Mouse (Mus musculus): ENCODE data around the gene Dop1b. TPM values are rescaled to one million over a fixed set of nuclear protein-coding genes. Genes with fewer than 3 reads are reported as not detected.
A peak's percentile ranks its signal among the peaks of the same experiment; 100 is the strongest.

Dop1b gene
- polyA plus RNA-seq, 1 experiment from 2014 or later, result 27.8 TPM

DNA sequence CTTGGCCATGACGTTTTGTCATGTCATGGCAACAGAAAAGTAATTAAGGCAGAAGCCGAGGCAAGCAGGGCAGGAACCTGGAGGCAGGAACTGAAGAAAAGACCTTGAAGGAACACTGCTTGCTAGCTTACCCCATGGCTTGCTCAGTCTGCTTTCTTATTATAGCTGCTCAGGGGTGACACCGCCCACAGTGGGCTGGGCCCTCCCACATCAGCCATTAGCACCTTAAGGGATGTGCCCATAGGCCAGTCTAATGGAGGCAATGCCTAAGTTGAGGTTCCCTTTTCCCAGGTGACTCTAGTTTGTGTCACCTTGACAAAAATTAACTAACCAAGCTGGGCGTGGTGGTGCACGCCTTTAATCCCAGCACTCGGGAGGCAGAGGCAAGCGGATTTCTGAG is 4.6 kb upstream of the Dop1b start:
- Histone ChIP-seq H3K9me3 (replicated peaks; ENCODE audit: control insufficient read depth, low read length) (no peaks in the 10 kb centered on the region), H3K36me3 (ENCODE audit: control insufficient read depth, insufficient read depth, low read length) (no peaks in the 10 kb centered on the region), H3K27ac (ENCODE audit: low read length) (no peak overlapping the region), H3K4me3 (replicated peaks; ENCODE audit: low read length) (no peak overlapping the region), H3K4me1 (ENCODE audit: control insufficient read depth, insufficient read depth, low read length) (no peaks in the 10 kb centered on the region), H3K9ac (ENCODE audit: low read length) (no peak overlapping the region), H3K27me3 (ENCODE audit: control insufficient read depth, insufficient read depth, low read length) (no peaks in the 10 kb centered on the region), H3K4me2 (ENCODE audit: low read depth, low read length) (no peak overlapping the region)
- 85% methylated on average over 7 of the region's 7 CpGs for WGBS
- ATAC-seq (ENCODE audit: insufficient read depth, low FRiP score), result no peak

DNA sequence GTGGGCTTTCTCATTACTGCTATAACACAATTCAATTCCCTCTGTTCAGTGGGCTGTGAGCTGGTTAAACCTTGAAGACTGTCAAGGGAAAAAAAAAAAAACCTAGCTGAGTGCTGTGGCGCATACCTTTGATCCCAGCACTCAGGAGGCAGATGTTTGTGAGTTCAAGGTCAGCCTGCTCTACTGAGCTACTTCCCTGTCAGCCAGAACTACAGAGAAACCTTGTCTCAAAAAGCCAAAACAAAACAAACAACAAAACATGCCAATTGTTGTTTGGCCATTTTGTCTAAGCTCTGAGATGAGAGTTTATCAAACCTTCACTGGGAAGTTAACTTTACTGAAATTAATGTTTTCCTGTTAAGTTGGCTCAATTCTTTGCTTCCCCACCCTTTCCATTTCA is 2.5 kb upstream of the Dop1b start:
- Histone ChIP-seq H3K4me3 (replicated peaks; ENCODE audit: low read length) (no peak overlapping the region), H3K9me3 (replicated peaks; ENCODE audit: control insufficient read depth, low read length) (no peaks in the 10 kb centered on the region), H3K9ac (ENCODE audit: low read length) (no peak overlapping the region), H3K4me2 (ENCODE audit: low read depth, low read length) (no peak overlapping the region), H3K4me1 (ENCODE audit: control insufficient read depth, insufficient read depth, low read length) (peaks cover 4% of the 10 kb centered on the region; the same call in 1 of the 2 replicates), H3K36me3 (ENCODE audit: control insufficient read depth, insufficient read depth, low read length) (no peaks in the 10 kb centered on the region), H3K27me3 (ENCODE audit: control insufficient read depth, insufficient read depth, low read length) (no peaks in the 10 kb centered on the region; the same call in 1 of the 2 replicates), H3K27ac (ENCODE audit: low read length) (no peak overlapping the region)
- WGBS, result 87% methylated on average over 1 of the region's 1 CpGs
- ATAC-seq (ENCODE audit: insufficient read depth, low FRiP score), result no peak

DNA sequence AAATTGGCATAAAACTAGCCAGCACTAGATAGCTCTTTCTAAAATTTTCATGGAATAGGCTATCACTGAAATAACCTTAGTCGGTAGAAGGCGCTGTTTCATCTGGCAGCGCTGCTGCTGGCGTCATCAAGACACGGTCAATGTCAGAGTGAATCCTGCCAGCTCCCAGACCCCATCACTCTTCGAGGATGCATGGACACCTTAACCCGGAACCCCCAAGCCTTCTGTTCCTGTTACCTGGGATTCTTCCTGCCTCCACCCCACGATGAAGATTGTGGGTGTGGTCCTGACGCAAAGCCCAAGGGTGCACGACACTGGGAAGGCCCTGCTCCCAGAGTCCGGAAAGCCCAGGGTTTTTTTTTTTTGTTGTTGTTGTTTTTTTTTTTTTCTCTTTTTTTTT is 780 bp upstream of the Dop1b start:
- H3K9ac ChIP-seq (ENCODE audit: low read length), result no peak overlapping the region

DNA sequence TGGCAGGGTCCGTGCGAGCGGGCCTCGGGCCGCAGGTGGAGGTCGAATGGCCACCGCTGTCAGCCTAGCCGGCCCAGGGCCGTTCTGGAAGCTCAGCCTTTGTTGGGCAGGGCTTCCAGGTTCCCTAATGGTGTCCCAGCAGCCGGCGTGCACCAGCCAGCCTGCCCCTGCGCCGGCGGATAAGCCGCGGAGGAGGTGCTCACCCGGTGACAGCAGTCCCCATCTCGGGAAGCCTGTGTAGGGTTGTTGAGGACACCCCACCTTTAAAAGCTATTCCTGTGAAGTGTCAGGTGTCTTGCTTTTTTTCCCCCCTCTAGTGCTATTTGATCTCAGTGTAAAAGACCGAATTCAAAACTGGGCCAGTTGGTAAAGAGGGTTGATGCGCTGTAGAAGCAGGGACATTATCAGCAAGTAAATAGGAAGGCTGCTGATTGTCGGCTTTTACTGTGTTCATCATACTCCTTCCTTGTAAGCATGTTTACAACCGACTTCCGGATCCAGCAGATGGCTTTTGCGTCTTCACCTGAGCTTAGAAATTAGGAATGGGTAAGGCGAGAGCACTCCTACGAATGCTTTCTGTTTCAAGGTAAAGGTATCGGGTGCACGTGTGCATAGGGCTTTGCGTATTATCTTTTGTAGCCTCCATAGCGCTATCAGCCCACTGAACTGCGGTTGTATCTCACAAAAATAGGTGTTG is 633 bp downstream of the Dop1b start:
- ATAC-seq (ENCODE audit: insufficient read depth, low FRiP score), result no peak; the same call in 1 of the 2 replicates
- WGBS, result 7% methylated on average over 31 of the region's 31 CpGs

More for the DNA sequence above, 780 bp upstream of the Dop1b start:
- under 1% methylated on average over 11 of the region's 11 CpGs for WGBS
- peaks cover 10% of the 10 kb centered on the region; the same call in 1 of the 2 replicates for H3K4me1 ChIP-seq (ENCODE audit: control insufficient read depth, insufficient read depth, low read length)
- H3K27ac ChIP-seq (ENCODE audit: low read length), result peak overlapping the region; percentile 55; the same call in 1 of the 2 replicates
- no peaks in the 10 kb centered on the region for H3K9me3 ChIP-seq (replicated peaks; ENCODE audit: control insufficient read depth, low read length)
- peak; percentile 19 for ATAC-seq (ENCODE audit: insufficient read depth, low FRiP score)
- no peaks in the 10 kb centered on the region; the same call in 1 of the 2 replicates for H3K27me3 ChIP-seq (ENCODE audit: control insufficient read depth, insufficient read depth, low read length)
- H3K36me3 ChIP-seq (ENCODE audit: control insufficient read depth, insufficient read depth, low read length), result no peaks in the 10 kb centered on the region
- peak overlapping the region; percentile 84 for H3K4me3 ChIP-seq (replicated peaks; ENCODE audit: low read length)
- H3K4me2 ChIP-seq (ENCODE audit: low read depth, low read length), result peak overlapping the region; percentile 62

DNA sequence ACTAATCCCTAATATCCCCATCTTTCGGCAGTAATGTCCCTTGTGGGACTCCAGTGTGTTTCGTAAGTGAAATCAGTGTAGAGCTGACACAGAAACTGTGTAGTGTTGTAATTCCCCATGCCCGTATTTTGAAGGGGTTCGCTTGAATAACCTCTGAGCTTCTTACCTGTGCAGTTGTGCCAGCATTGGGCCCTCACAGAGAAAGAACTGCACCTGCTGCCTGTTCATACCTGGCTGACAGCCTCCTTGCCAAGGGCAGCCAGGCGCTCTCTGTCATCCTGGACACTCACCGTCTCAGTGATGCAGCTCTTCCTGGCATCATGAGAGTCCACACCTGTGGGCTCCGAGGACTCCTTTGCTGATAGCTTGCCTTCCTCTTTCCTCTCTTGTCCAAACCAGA is 1.3 kb downstream of the Dop1b start:
- ATAC-seq (ENCODE audit: insufficient read depth, low FRiP score), result no peak
- no peaks in the 10 kb centered on the region for H3K9me3 ChIP-seq (replicated peaks; ENCODE audit: control insufficient read depth, low read length)
- WGBS, result 72% methylated on average over 7 of the region's 7 CpGs
- peaks cover 15% of the 10 kb centered on the region for H3K4me1 ChIP-seq (ENCODE audit: control insufficient read depth, insufficient read depth, low read length)
- H3K9ac ChIP-seq (ENCODE audit: low read length), result peak overlapping the region; percentile 84
- H3K27ac ChIP-seq (ENCODE audit: low read length), result no peak overlapping the region
- H3K36me3 ChIP-seq (ENCODE audit: control insufficient read depth, insufficient read depth, low read length), result no peaks in the 10 kb centered on the region
- no peaks in the 10 kb centered on the region; the same call in 1 of the 2 replicates for H3K27me3 ChIP-seq (ENCODE audit: control insufficient read depth, insufficient read depth, low read length)
- peak overlapping the region; percentile 89 for H3K4me2 ChIP-seq (ENCODE audit: low read depth, low read length)
- peak overlapping the region; percentile 84 for H3K4me3 ChIP-seq (replicated peaks; ENCODE audit: low read length)

More for the DNA sequence above, 633 bp downstream of the Dop1b start:
- H3K9me3 ChIP-seq (replicated peaks; ENCODE audit: control insufficient read depth, low read length), result no peaks in the 10 kb centered on the region
- no peaks in the 10 kb centered on the region for H3K36me3 ChIP-seq (ENCODE audit: control insufficient read depth, insufficient read depth, low read length)
- peak overlapping the region; percentile 89 for H3K4me2 ChIP-seq (ENCODE audit: low read depth, low read length)
- H3K4me3 ChIP-seq (replicated peaks; ENCODE audit: low read length), result peak overlapping the region; percentile 84
- H3K27me3 ChIP-seq (ENCODE audit: control insufficient read depth, insufficient read depth, low read length), result no peaks in the 10 kb centered on the region; the same call in 1 of the 2 replicates
- peak overlapping the region; percentile 29 for H3K27ac ChIP-seq (ENCODE audit: low read length)
- peaks cover 15% of the 10 kb centered on the region for H3K4me1 ChIP-seq (ENCODE audit: control insufficient read depth, insufficient read depth, low read length)
- H3K9ac ChIP-seq (ENCODE audit: low read length), result peak overlapping the region; percentile 84

DNA sequence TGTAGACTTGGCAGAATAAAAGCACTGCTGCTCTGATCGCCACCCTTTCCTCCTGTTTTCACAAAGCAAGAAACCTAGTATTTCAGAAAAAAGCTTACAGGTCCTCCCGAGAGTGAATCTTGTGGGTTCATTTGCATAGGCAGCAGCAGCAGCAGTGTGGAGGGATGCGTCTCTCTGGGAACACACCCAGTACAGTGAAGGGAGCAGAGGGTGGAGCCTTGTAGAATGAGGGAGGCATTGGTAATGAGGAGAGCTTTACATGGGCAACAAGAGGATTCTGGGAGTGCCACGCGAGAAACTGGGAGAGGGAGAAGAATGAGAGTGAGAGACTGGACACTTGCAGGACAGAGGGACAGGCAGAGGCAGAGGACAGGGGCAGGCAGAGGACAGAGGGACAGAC is 2.7 kb downstream of the Dop1b start:
- no peak overlapping the region for H3K27ac ChIP-seq (ENCODE audit: low read length)
- H3K4me2 ChIP-seq (ENCODE audit: low read depth, low read length), result peak overlapping the region; percentile 6; the same call in 1 of the 2 replicates
- 34% methylated on average over 5 of the region's 5 CpGs for WGBS
- ATAC-seq (ENCODE audit: insufficient read depth, low FRiP score), result no peak
- H3K9me3 ChIP-seq (replicated peaks; ENCODE audit: control insufficient read depth, low read length), result no peaks in the 10 kb centered on the region
- H3K9ac ChIP-seq (ENCODE audit: low read length), result no peak overlapping the region
- no peak overlapping the region for H3K4me3 ChIP-seq (replicated peaks; ENCODE audit: low read length)
- H3K36me3 ChIP-seq (ENCODE audit: control insufficient read depth, insufficient read depth, low read length), result no peaks in the 10 kb centered on the region
- no peaks in the 10 kb centered on the region; the same call in 1 of the 2 replicates for H3K27me3 ChIP-seq (ENCODE audit: control insufficient read depth, insufficient read depth, low read length)
- H3K4me1 ChIP-seq (ENCODE audit: control insufficient read depth, insufficient read depth, low read length), result peaks cover 15% of the 10 kb centered on the region

DNA sequence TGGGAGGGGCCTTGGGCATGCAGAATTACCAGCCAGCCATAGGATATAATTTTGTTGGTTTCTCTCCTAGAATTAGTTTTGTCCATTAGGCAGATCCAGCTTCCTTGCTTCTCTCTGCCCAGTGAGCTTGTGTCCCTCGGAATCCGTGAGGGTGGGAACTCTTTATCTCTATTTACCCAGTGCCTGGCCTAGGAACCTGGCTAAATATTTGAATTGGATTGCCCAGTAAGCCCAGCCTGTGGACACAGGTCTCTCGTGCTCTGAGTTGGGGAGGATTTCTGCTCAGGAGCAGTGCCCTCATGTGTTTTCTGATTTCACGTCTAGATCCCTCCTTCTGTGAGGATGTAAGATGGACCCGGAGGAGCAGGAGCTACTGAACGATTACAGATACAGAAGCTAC is 4.1 kb downstream of the Dop1b start:
- H3K4me1 ChIP-seq (ENCODE audit: control insufficient read depth, insufficient read depth, low read length), result peaks cover 15% of the 10 kb centered on the region
- H3K27ac ChIP-seq (ENCODE audit: low read length), result peak overlapping the region; percentile 59
- H3K36me3 ChIP-seq (ENCODE audit: control insufficient read depth, insufficient read depth, low read length), result no peaks in the 10 kb centered on the region
- 65% methylated on average over 6 of the region's 6 CpGs for WGBS
- no peaks in the 10 kb centered on the region for H3K9me3 ChIP-seq (replicated peaks; ENCODE audit: control insufficient read depth, low read length)
- H3K9ac ChIP-seq (ENCODE audit: low read length), result no peak overlapping the region
- no peaks in the 10 kb centered on the region; the same call in 1 of the 2 replicates for H3K27me3 ChIP-seq (ENCODE audit: control insufficient read depth, insufficient read depth, low read length)
- H3K4me3 ChIP-seq (replicated peaks; ENCODE audit: low read length), result peak overlapping the region; percentile 16
- H3K4me2 ChIP-seq (ENCODE audit: low read depth, low read length), result peak overlapping the region; percentile 7; the same call in 1 of the 2 replicates
- no peak for ATAC-seq (ENCODE audit: insufficient read depth, low FRiP score)

DNA sequence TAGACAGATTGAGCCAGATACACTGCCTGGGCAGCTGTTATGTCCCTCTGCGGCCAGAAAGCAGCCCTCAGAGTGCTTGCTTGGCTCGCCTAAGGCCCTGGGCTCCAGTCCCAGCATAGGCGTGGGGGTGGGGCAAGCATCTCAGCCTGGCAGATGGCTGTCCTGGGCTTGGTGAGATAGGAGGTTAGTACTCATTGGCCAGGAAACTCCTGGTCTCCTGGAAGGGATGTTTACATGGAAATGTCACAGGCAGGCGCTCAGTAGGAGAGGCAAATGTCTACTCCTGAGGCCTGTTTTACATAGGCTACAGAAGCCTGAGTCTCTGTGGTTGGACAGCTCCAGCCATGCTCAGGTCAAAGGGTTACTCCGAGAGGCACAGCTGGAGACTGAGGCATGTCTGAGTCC is 5.6 kb downstream of the Dop1b start:
- H3K4me2 ChIP-seq (ENCODE audit: low read depth, low read length), result peak overlapping the region; percentile 20; the same call in 1 of the 2 replicates

DNA sequence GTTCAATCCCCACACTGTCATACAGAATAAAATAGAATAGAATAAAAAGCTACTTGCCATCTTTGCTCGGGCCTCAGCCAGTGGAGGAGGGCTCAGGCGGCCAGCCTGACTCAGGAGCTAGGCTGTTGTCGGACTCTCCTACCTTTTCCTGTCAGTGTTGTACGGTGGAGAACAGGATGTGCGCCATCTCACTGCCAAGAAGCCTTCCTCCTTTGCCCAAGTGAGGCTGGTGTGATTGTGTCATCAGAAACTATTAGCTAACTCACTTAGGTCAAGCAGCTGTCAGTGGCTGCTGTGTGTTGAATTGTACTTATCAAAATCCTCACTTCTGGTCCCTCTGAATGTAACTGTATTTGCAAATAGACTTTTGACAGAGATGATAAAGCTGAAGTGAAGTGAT is 10.1 kb downstream of the Dop1b start:
- Histone ChIP-seq H3K27me3 (ENCODE audit: control insufficient read depth, insufficient read depth, low read length) (no peaks in the 10 kb centered on the region), H3K4me1 (ENCODE audit: control insufficient read depth, insufficient read depth, low read length) (peaks cover 5% of the 10 kb centered on the region), H3K9me3 (replicated peaks; ENCODE audit: control insufficient read depth, low read length) (no peaks in the 10 kb centered on the region), H3K27ac (ENCODE audit: low read length) (no peak overlapping the region), H3K4me2 (ENCODE audit: low read depth, low read length) (no peak overlapping the region), H3K36me3 (ENCODE audit: control insufficient read depth, insufficient read depth, low read length) (no peaks in the 10 kb centered on the region), H3K9ac (ENCODE audit: low read length) (no peak overlapping the region), H3K4me3 (replicated peaks; ENCODE audit: low read length) (no peak overlapping the region)
- 68% methylated on average over 5 of the region's 5 CpGs for whole genome bisulfite sequencing
- no peak for ATAC-seq (ENCODE audit: insufficient read depth, low FRiP score)

More for the DNA sequence above, 5.6 kb downstream of the Dop1b start:
- Histone ChIP-seq H3K27me3 (ENCODE audit: control insufficient read depth, insufficient read depth, low read length) (no peaks in the 10 kb centered on the region; the same call in 1 of the 2 replicates), H3K4me1 (ENCODE audit: control insufficient read depth, insufficient read depth, low read length) (peaks cover 15% of the 10 kb centered on the region), H3K9ac (ENCODE audit: low read length) (no peak overlapping the region), H3K27ac (ENCODE audit: low read length) (peak overlapping the region; percentile 72; the same call in 1 of the 2 replicates), H3K4me3 (replicated peaks; ENCODE audit: low read length) (no peak overlapping the region), H3K36me3 (ENCODE audit: control insufficient read depth, insufficient read depth, low read length) (no peaks in the 10 kb centered on the region), H3K9me3 (replicated peaks; ENCODE audit: control insufficient read depth, low read length) (no peaks in the 10 kb centered on the region)
- WGBS, result 35% methylated on average over 5 of the region's 5 CpGs
- peak; percentile 55; the same call in 1 of the 2 replicates for ATAC-seq (ENCODE audit: insufficient read depth, low FRiP score)
